Mouse (Mus musculus) hindbrain, embryonic 11.5 days (tissue): Measurements from ENCODE around the gene Ccdc6. TPM values are rescaled to one million over a fixed set of nuclear protein-coding genes. Genes with fewer than 3 reads are reported as not detected.

Experiments
- ATAC-seq: fragments of 200-750 bp; cut with Nextera tagmentation; 2 replicates; pipeline ENCODE4 v1.8.0; 2017; ENCODE audit warnings: mild to moderate bottlenecking, moderate TSS enrichment, moderate library complexity; ENCODE audit not compliant: low FRiP score
- DNase-seq: peaks from one replicate; pipeline ENCODE4 v3.0.0-alpha.2; 2015; ENCODE audit warnings: low spot score
- H3K27ac ChIP-seq: fragments of 300-500 bp; sonication (generic); 2 replicates; pipeline ENCODE4 v1.5.1; 2014; ENCODE audit warnings: mild to moderate bottlenecking, low read depth, low read length
- H3K27me3 ChIP-seq: fragments of 300-500 bp; sonication (generic); 2 replicates; pipeline ENCODE4 v1.6.1; 2014; ENCODE audit warnings: mild to moderate bottlenecking, low read length, moderate library complexity, mixed read lengths; ENCODE audit not compliant: control insufficient read depth, insufficient read depth
- H3K36me3 ChIP-seq: fragments of 300-500 bp; sonication (generic); 2 replicates; pipeline ENCODE4 v1.6.1; 2014; ENCODE audit warnings: mild to moderate bottlenecking, low read length, moderate library complexity, mixed read lengths; ENCODE audit not compliant: control insufficient read depth, insufficient read depth
- H3K4me1 ChIP-seq: fragments of 300-500 bp; sonication (generic); replicated peaks from 2 replicates; pipeline ENCODE4 v1.6.1; 2014; ENCODE audit warnings: low read length, mixed read lengths; ENCODE audit not compliant: control insufficient read depth, insufficient read depth
- H3K4me2 ChIP-seq: fragments of 300-500 bp; sonication (generic); replicated peaks from 2 replicates; pipeline ENCODE4 v1.6.1; 2014; ENCODE audit warnings: mild to moderate bottlenecking, low read depth, low read length
- H3K4me3 ChIP-seq: fragments of 300-500 bp; sonication (generic); 2 replicates; pipeline ENCODE4 v1.5.1; 2014; ENCODE audit warnings: low read depth, low read length
- H3K9ac ChIP-seq: fragments of 300-500 bp; sonication (generic); 2 replicates; pipeline ENCODE4 v1.6.1; 2014; ENCODE audit warnings: low read depth, low read length
- H3K9me3 ChIP-seq: fragments of 300-500 bp; sonication (generic); 2 replicates; pipeline ENCODE4 v1.6.1; 2016; ENCODE audit warnings: low read length; ENCODE audit not compliant: control insufficient read depth
- WGBS: fragments of 180-500 bp; shearing (Covaris S2); extraction: QIAGEN DNeasy Blood & Tissue Kit; methylation state at CpG from one replicate; pipeline ENCODE4 v1.1.7; 2014; 5-methylcytosine and 5-hydroxymethylcytosine counted together
- polyA plus RNA-seq: library from polyadenylated mRNA; unstranded; fragments of >200 nt; fragmentation: Nextera tagmentation; extraction: Ambion mirVana; gene quantifications from 2 replicates; pipeline ENCODE4 v1.2.1, GENCODE M21; 2014

The Ccdc6 gene
- polyA plus RNA-seq, 1 experiment from 2014 or later, result 27.8 TPM

DNA sequence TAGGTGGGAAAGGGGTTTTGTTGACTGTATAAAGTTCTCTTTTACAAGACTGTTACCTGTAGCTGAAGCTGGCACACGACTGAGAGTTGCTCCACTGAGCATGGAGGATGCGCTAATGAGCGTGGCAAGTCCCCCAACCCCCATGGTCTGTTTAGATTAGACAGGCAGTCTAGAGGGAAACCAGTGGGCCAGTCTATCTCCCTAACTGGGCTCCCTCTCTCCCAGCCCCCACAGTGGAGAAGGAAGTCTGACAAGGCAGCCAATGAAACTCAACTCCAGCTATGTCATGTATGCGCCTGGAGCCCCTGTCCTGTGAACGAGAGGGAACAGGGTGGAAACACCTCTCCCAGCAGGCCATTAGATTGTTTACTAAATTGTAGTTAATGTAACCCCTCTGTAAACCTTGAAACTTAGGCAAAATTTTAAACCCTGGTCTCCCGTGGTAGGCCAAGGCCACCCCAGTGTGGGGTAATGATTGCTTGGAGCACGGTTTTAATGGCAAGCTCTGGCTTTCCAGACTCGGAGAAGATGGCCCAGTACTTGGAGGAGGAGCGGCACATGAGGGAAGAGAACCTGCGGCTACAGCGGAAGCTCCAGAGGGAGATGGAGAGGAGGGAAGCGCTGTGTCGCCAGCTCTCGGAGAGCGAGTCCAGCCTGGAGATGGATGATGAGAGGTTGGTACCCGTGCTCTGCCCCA is 77.7 kb downstream of the Ccdc6 start:
- no peak overlapping the region for H3K9ac ChIP-seq
- H3K4me2 ChIP-seq, result no peak overlapping the region
- H3K4me1 ChIP-seq, result no peaks in the 10 kb centered on the region
- no peaks in the 10 kb centered on the region for H3K27me3 ChIP-seq
- H3K4me3 ChIP-seq, result no peak overlapping the region
- H3K27ac ChIP-seq, result no peak overlapping the region
- DNase-seq, result no peak
- no peaks in the 10 kb centered on the region for H3K36me3 ChIP-seq
- ATAC-seq, result no peak
- WGBS, result 84% methylated on average over 16 of the region's 16 CpGs
- H3K9me3 ChIP-seq, result no peaks in the 10 kb centered on the region

DNA sequence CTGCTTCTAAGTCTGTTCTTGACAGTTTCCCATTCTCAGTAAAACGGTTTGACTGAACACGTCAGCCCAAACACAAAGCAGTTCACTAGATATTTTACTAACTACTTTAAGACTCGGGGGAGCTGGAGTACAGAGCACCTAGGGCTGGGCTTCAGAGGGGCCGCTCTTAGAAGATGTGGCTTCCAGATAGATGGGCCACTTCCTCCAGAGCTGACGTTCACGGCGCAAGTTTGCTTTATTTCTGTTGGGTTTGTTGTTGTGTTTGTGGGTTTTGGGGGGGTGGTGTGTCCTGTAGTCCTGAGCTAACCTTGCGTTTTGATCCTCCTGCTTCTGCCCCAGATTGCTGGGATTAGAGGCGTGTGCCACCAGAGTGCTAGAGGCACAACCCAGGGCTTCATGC is 83.8 kb downstream of the Ccdc6 start:
- 92% methylated on average over 9 of the region's 9 CpGs for WGBS
- Histone ChIP-seq H3K4me3 (no peak overlapping the region), H3K36me3 (no peaks in the 10 kb centered on the region), H3K27ac (no peak overlapping the region), H3K9ac (no peak overlapping the region), H3K9me3 (no peaks in the 10 kb centered on the region), H3K27me3 (no peaks in the 10 kb centered on the region), H3K4me2 (no peak overlapping the region), H3K4me1 (no peaks in the 10 kb centered on the region)
- ATAC-seq (no peak), DNase-seq (no peak)

DNA sequence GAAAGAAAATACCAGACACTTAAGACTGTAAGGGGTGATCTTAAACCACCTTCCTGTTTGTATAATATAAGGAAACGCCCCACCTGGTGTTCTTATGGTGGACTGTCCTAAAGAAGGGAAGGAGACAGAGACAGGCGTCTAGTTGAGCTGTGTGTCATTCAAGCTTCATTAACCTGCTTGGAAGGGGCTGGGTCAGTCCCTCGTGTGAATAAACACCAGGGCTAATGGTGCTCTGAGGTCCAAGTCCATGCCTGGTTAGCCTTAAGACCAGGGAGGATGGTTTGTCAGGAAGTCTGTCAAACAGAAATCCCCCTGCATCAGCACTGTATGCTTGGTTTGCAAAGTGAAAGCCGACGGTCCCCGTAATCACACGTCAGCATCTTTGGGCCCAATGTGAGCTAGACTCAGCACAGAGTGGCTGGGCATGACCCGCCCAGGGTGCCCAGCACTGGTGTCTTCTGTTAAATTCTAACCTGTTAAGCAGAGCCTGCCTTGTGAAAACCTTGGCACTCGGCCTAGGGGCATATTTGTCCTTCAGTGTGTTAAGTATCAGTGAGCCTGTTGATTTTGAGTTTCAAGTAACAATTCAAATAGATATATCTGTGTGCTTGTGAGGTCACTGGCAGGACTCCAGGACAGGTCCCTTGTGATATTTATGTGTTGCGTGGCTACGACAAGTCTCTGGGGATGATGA is 84.5 kb downstream of the Ccdc6 start:
- no peak overlapping the region for H3K27ac ChIP-seq
- H3K9ac ChIP-seq, result no peak overlapping the region
- H3K9me3 ChIP-seq, result no peaks in the 10 kb centered on the region
- no peaks in the 10 kb centered on the region for H3K27me3 ChIP-seq
- no peaks in the 10 kb centered on the region for H3K4me1 ChIP-seq
- DNase-seq (no peak), ATAC-seq (no peak)
- H3K36me3 ChIP-seq, result no peaks in the 10 kb centered on the region
- WGBS, result 90% methylated on average over 11 of the region's 11 CpGs
- no peak overlapping the region for H3K4me2 ChIP-seq
- H3K4me3 ChIP-seq, result no peak overlapping the region

DNA sequence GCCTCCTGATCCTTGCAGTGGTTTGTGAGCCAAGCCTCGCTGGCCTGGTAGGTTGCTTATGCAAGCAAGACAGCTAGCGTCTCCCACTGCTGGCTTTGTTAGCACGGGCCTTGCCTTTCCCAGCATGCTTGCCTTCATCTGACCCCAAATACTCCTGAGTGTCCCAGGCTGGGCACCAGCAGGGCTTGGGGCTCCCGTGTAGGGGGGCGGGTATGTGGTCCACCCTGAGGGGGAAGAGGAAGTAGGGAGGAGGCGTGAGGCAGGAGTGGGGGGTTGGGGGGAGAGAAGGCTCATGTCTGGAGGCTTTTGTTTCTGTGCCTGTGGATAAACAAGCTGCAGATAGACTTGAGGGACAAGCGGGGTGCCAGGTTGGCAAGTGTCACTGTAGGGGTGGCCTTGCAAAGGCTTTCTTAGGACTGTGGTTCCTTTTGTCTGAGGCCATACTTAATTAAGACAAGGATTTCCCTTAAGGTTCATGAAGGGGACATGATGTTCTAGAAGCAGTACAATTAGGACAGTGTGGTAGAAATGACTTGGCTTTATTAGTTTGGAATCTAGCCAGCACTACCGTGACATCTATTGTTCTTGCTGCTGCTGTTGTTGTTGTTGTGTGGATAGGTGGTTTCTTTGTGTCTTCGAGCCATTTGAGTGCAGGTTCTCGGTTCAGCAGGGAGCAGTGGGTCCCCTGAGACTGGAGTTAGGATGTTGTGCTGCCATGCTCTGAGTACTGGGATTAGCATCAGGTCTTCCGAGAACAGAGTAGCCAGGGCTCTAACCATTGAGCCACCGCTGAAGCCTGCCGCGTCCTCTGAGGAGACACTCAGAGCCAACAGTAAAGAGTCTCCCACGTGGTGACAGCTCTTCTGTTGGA is 86.5 kb downstream of the Ccdc6 start:
- DNase-seq (no peak), ATAC-seq (no peak)
- WGBS, result 71% methylated on average over 15 of the region's 15 CpGs
- no peaks in the 10 kb centered on the region for H3K9me3 ChIP-seq
- H3K9ac ChIP-seq, result no peak overlapping the region
- no peak overlapping the region for H3K4me2 ChIP-seq
- H3K27ac ChIP-seq, result no peak overlapping the region
- H3K27me3 ChIP-seq, result no peaks in the 10 kb centered on the region
- H3K36me3 ChIP-seq, result 0 out of 2 replicates have a peak, but pooled peaks cover 3% of the 10 kb centered on the region
- H3K4me1 ChIP-seq, result no peaks in the 10 kb centered on the region
- no peak overlapping the region for H3K4me3 ChIP-seq

DNA sequence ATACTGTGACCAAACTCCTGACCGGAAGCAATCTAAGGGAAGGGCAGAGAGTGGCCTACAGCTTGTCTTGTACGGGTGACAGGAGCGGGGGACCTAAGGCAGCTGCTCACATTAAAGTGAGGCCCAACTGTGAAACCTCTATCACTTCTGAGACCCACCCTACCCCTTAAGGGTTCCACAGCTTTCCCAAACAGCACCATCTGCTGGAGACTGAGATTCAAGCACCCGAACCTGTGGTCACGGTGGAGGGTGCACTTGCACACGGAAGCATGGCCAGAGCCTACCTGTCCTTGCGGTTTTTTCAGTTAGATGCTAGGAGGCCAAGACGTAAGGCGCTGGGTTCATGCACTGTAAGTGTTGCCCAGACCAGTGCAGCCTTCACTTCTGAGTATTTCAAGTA is 89.2 kb downstream of the Ccdc6 start:
- no peak overlapping the region for H3K9ac ChIP-seq
- H3K27ac ChIP-seq, result no peak overlapping the region
- no peaks in the 10 kb centered on the region for H3K27me3 ChIP-seq
- WGBS, result 83% methylated on average over 9 of the region's 9 CpGs
- peak; percentile 51 for DNase-seq
- no peaks in the 10 kb centered on the region for H3K4me1 ChIP-seq
- H3K4me3 ChIP-seq, result no peak overlapping the region
- no peak for ATAC-seq
- H3K4me2 ChIP-seq, result no peak overlapping the region
- peaks cover 7% of the 10 kb centered on the region; the same call in 1 of the 2 replicates for H3K36me3 ChIP-seq
- no peaks in the 10 kb centered on the region for H3K9me3 ChIP-seq

DNA sequence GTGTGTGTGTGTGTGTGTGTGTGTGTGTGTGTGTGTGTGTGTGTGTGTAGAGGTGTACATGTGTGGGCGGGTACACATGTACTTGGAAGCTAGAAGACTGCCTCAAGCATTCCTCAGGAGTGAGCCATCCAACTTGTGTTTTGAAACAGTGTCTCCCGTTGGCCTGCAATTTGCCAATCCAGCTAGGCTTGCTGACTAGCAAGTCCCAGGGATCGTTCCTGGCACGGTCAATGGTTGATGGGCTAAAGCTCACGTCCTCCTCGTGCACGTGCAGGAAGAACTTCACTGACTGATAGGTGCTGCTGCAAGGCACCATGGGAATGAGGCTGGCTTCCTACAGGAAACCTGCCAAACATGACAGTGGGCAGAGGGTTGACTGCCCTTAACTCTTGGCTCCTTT is 89.7 kb downstream of the Ccdc6 start:
- DNase-seq (no peak), ATAC-seq (no peak)
- Histone ChIP-seq H3K27ac (no peak overlapping the region), H3K4me1 (no peaks in the 10 kb centered on the region), H3K4me3 (no peak overlapping the region), H3K27me3 (no peaks in the 10 kb centered on the region), H3K36me3 (peaks cover 7% of the 10 kb centered on the region; the same call in 1 of the 2 replicates), H3K9me3 (no peaks in the 10 kb centered on the region), H3K4me2 (no peak overlapping the region), H3K9ac (no peak overlapping the region)
- 93% methylated on average over 7 of the region's 7 CpGs for WGBS

DNA sequence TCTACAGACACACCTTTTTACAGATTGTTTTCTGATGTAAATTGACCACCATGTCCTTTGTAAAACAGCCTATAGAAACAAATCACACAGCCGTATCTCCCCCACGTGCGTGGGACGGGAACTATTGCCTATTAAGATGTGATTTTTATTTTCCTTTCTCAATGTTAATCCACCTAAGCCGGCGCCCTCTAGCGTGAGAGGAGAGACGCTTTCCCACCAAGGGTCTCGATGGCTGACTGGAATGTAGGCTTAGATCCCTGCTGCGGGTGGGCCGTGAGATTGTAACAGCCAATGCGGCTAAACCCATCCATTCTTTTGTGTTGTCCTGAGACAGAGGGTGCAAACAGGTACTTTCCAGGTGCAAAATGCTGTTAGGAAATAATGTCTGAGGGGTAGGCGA is 92.9 kb downstream of the Ccdc6 start:
- DNase-seq, result no peak
- no peaks in the 10 kb centered on the region for H3K27me3 ChIP-seq
- no peak for ATAC-seq
- no peaks in the 10 kb centered on the region for H3K4me1 ChIP-seq
- H3K36me3 ChIP-seq, result peaks cover 7% of the 10 kb centered on the region; the same call in 1 of the 2 replicates
- no peak overlapping the region for H3K4me3 ChIP-seq
- H3K9me3 ChIP-seq, result no peaks in the 10 kb centered on the region
- H3K4me2 ChIP-seq, result no peak overlapping the region
- WGBS, result 87% methylated on average over 13 of the region's 13 CpGs
- no peak overlapping the region for H3K27ac ChIP-seq
- H3K9ac ChIP-seq, result no peak overlapping the region

DNA sequence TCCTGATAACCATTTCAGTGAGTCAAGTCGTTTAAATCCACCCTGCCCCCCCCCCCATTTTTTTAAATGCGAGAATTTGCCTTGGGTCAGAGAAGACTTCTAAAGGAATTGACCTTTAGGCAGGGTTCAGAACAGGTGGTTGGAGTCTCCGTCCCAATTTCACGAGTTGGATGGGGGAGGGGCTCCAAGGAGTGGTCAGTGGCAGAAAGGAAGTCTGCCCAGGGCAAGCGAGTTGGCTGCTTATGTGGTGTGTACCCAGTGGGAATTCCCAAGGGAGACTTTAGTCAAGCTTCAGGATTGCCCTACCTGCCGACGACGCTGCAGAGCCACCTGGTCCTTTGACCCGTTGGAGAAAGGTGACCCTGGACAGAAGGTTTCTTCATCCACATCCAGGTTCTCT is 97.4 kb downstream of the Ccdc6 start:
- Histone ChIP-seq H3K36me3 (no peaks in the 10 kb centered on the region; the same call in 1 of the 2 replicates), H3K4me2 (no peak overlapping the region), H3K27ac (no peak overlapping the region), H3K9ac (no peak overlapping the region), H3K27me3 (no peaks in the 10 kb centered on the region), H3K4me1 (no peaks in the 10 kb centered on the region), H3K4me3 (no peak overlapping the region), H3K9me3 (no peaks in the 10 kb centered on the region)
- DNase-seq (no peak), ATAC-seq (no peak)
- 72% methylated on average over 9 of the region's 9 CpGs for WGBS
